Comparison of ENCODE assay signal across 18 mouse cellular contexts in the genomic region with DNA sequence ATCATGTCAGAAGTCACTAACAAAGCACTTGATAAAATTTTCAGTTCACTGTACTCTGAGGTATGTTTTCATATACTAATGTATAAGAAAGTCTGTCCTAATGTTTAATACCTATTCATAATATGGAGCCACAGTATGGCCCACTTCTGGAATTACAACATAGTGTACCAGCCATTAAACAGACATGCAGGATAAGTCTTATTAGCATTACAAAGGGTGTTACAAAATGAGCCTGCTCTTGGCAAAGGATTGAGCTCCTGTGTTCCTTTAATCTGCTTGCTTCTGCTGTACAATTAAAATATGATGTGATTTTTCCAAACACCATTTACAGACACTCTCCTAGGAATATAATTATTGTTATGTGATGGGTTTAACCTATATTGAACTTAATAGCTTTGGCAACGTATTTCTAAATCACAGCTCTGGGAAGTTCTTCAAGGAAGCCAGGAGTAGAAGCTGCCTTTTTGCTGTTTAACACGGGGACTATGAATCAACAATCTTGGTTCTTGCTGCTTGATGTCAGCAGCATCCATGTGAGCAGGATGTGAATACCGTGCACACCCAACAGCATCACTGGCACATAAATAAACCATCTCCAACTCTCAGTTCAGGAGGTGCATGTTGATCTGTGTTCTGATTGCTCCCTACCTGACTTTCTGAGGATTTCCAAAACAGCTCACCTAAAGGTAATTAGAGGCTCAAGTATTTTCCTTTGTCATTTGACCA.
DNase-seq lines count a peak whose midpoint lies in the region; ATAC-seq and TF ChIP-seq lines count a peak whose summit lies in the region.
"Had no signal": no experiment of that assay in that cellular context is flagged by ENCODE, and none has a peak within 500 bp of the region (broad histone marks: within the 10 kb centered on the region; RNA-seq: fewer than 3 reads in every experiment).

No protein-coding gene starts in this region.

- no peak for ATAC-seq in hindbrain, postnatal 0 days
- ATAC-seq in hindbrain, embryonic 11.5 days (ENCODE audit: low FRiP score) = no peak
- ATAC-seq in forebrain, postnatal 0 days = peak; percentile 54; the same call in 1 of the 2 replicates
- ATAC-seq in midbrain, postnatal 0 days (ENCODE audit: low FRiP score) = no peak
- ATAC-seq in erythroid progenitor cell, adult 5-6 weeks (replicated peaks; ENCODE audit: low FRiP score, poor library complexity, severe bottlenecking) = no peak
- ATAC-seq: intestine, embryonic 15.5 days had no signal

- TF ChIP-seq POLR2A in brain, embryonic 14.5 days (IDR thresholded peaks at IDR 0.05; ENCODE audit: borderline replicate concordance, extremely low read depth, insufficient read depth, insufficient read length, poor library complexity, severe bottlenecking) = no peak

- no peak overlapping the region for H3K9ac ChIP-seq in hindbrain, postnatal 0 days (replicated peaks; ENCODE audit: low read length)
- no peak overlapping the region for H3K9ac ChIP-seq in hindbrain, embryonic 11.5 days (ENCODE audit: low read depth, low read length)
- no peak overlapping the region for H3K9ac ChIP-seq in forebrain, postnatal 0 days
- no peak overlapping the region for H3K9ac ChIP-seq in midbrain, postnatal 0 days (replicated peaks; ENCODE audit: low read length, poor library complexity, severe bottlenecking)
- H3K9ac ChIP-seq: embryonic facial prominence, embryonic 15.5 days; hindbrain, embryonic 15.5 days; intestine, embryonic 15.5 days had no signal

- H3K27ac ChIP-seq in hindbrain, postnatal 0 days = no peak overlapping the region
- no peak overlapping the region for H3K27ac ChIP-seq in hindbrain, embryonic 11.5 days (ENCODE audit: low read depth, low read length)
- peak overlapping the region; percentile 16; the same call in 1 of the 2 replicates for H3K27ac ChIP-seq in forebrain, postnatal 0 days (ENCODE audit: low read depth, low read length)
- peak overlapping the region; percentile 27; the same call in 1 of the 2 replicates for H3K27ac ChIP-seq in midbrain, postnatal 0 days (ENCODE audit: low read depth, low read length)
- H3K27ac ChIP-seq: embryonic facial prominence, embryonic 15.5 days; intestine, embryonic 15.5 days had no signal

- no peaks in the 10 kb centered on the region for H3K4me1 ChIP-seq in hindbrain, postnatal 0 days (ENCODE audit: insufficient read depth, low read length)
- H3K4me1 ChIP-seq in hindbrain, embryonic 11.5 days (replicated peaks; ENCODE audit: control insufficient read depth, insufficient read depth, low read length) = no peaks in the 10 kb centered on the region
- H3K4me1 ChIP-seq in forebrain, postnatal 0 days (ENCODE audit: insufficient read depth) = 0 out of 2 replicates have a peak, but pooled peaks cover 3% of the 10 kb centered on the region
- H3K4me1 ChIP-seq in midbrain, postnatal 0 days (ENCODE audit: insufficient read depth, low read length) = no peaks in the 10 kb centered on the region
- H3K4me1 ChIP-seq: embryonic facial prominence, embryonic 15.5 days; hindbrain, embryonic 15.5 days; intestine, embryonic 15.5 days had no signal

- no peaks in the 10 kb centered on the region for H3K36me3 ChIP-seq in hindbrain, postnatal 0 days (ENCODE audit: insufficient read depth, low read length)
- H3K36me3 ChIP-seq in hindbrain, embryonic 11.5 days (ENCODE audit: control insufficient read depth, insufficient read depth, low read length) = no peaks in the 10 kb centered on the region
- no peaks in the 10 kb centered on the region for H3K36me3 ChIP-seq in forebrain, postnatal 0 days (ENCODE audit: insufficient read depth)
- H3K36me3 ChIP-seq in midbrain, postnatal 0 days (ENCODE audit: insufficient read depth, low read length) = no peaks in the 10 kb centered on the region
- H3K36me3 ChIP-seq: embryonic facial prominence, embryonic 15.5 days; G1E; hindbrain, embryonic 15.5 days; intestine, embryonic 15.5 days had no signal

- 26% methylated on average over 3 of the region's 3 CpGs for WGBS in hindbrain, postnatal 0 days
- 81% methylated on average over 3 of the region's 3 CpGs for WGBS in hindbrain, embryonic 11.5 days
- 9% methylated on average over 3 of the region's 3 CpGs for WGBS in forebrain, postnatal 0 days
- 12% methylated on average over 3 of the region's 3 CpGs for WGBS in midbrain, postnatal 0 days

- TF ChIP-seq CTCF in hindbrain, postnatal 0 days (IDR thresholded peaks at IDR 0.05; ENCODE audit: low read depth) = no peak
- TF ChIP-seq CTCF in brain, embryonic 14.5 days (IDR thresholded peaks at IDR 0.05; ENCODE audit: borderline replicate concordance, extremely low read depth, insufficient read depth, insufficient read length) = no peak
- TF ChIP-seq CTCF in forebrain, postnatal 0 days (IDR thresholded peaks at IDR 0.05; ENCODE audit: low read depth) = no peak
- no peak for TF ChIP-seq CTCF in midbrain, postnatal 0 days (IDR thresholded peaks at IDR 0.05)

- no peaks in the 10 kb centered on the region for H3K9me3 ChIP-seq in hindbrain, postnatal 0 days (ENCODE audit: low read length)
- no peaks in the 10 kb centered on the region for H3K9me3 ChIP-seq in hindbrain, embryonic 11.5 days (ENCODE audit: control insufficient read depth, low read length)
- H3K9me3 ChIP-seq in forebrain, postnatal 0 days (ENCODE audit: low read length) = no peaks in the 10 kb centered on the region
- H3K9me3 ChIP-seq in midbrain, postnatal 0 days (ENCODE audit: low read length) = no peaks in the 10 kb centered on the region
- H3K9me3 ChIP-seq: embryonic facial prominence, embryonic 15.5 days; G1E; hindbrain, embryonic 15.5 days; intestine, embryonic 15.5 days had no signal

- no peak overlapping the region for H3K4me2 ChIP-seq in hindbrain, postnatal 0 days (ENCODE audit: low read depth, low read length)
- no peak overlapping the region for H3K4me2 ChIP-seq in hindbrain, embryonic 11.5 days (replicated peaks; ENCODE audit: low read depth, low read length)
- H3K4me2 ChIP-seq in forebrain, postnatal 0 days (ENCODE audit: low read depth) = no peak overlapping the region
- no peak overlapping the region for H3K4me2 ChIP-seq in midbrain, postnatal 0 days (ENCODE audit: low read depth, low read length, poor library complexity, severe bottlenecking)
- H3K4me2 ChIP-seq: embryonic facial prominence, embryonic 15.5 days; hindbrain, embryonic 15.5 days; intestine, embryonic 15.5 days had no signal

- H3K27me3 ChIP-seq in hindbrain, postnatal 0 days (ENCODE audit: insufficient read depth, low read length) = no peaks in the 10 kb centered on the region
- no peaks in the 10 kb centered on the region for H3K27me3 ChIP-seq in hindbrain, embryonic 11.5 days (ENCODE audit: control insufficient read depth, insufficient read depth, low read length)
- no peaks in the 10 kb centered on the region for H3K27me3 ChIP-seq in forebrain, postnatal 0 days (ENCODE audit: insufficient read depth, low read length)
- H3K27me3 ChIP-seq in midbrain, postnatal 0 days (ENCODE audit: insufficient read depth, low read length) = no peaks in the 10 kb centered on the region
- H3K27me3 ChIP-seq: embryonic facial prominence, embryonic 15.5 days; hindbrain, embryonic 15.5 days; intestine, embryonic 15.5 days had no signal

- no peak overlapping the region for H3K4me3 ChIP-seq in hindbrain, postnatal 0 days (ENCODE audit: low read length)
- no peak overlapping the region for H3K4me3 ChIP-seq in hindbrain, embryonic 11.5 days (ENCODE audit: low read depth, low read length)
- no peak overlapping the region for H3K4me3 ChIP-seq in forebrain, postnatal 0 days (ENCODE audit: low read depth, low read length)
- no peak overlapping the region for H3K4me3 ChIP-seq in midbrain, postnatal 0 days (ENCODE audit: low read depth, low read length)
- H3K4me3 ChIP-seq: embryonic facial prominence, embryonic 15.5 days; hindbrain, embryonic 15.5 days; intestine, embryonic 15.5 days had no signal

- peak; percentile 21 for DNase-seq in hindbrain, postnatal 0 days (ENCODE audit: low spot score)
- DNase-seq in hindbrain, embryonic 11.5 days (ENCODE audit: low spot score) = no peak
- DNase-seq in brain, embryonic 14.5 days (ENCODE audit: low read depth) = peak; percentile 85
- peak; percentile 17 for DNase-seq in forebrain, postnatal 0 days
- DNase-seq in midbrain, postnatal 0 days (ENCODE audit: low spot score) = peak; percentile 34
- no peak for DNase-seq in gastrocnemius, postnatal 36 days
- DNase-seq: adrenal gland, adult 8-10 months; B cell, adult 2 months; cerebellum, adult 9-10 months; kidney, adult 8-10 months; kidney, postnatal 10 days; layer of hippocampus, postnatal 36 days; right cerebral cortex, postnatal 14 days had no signal

- intact Hi-C loops in gastrocnemius, postnatal 36 days (cut with DNase I) = no loop called here

Comparison
In these comparisons a context has a peak if more than half of its experiments do, and no peak if none do; other contexts are left out.
1. DNase-seq: peak in hindbrain, postnatal 0 days (single experiment), brain, embryonic 14.5 days (single experiment), forebrain, postnatal 0 days (single experiment) and midbrain, postnatal 0 days (single experiment); none in hindbrain, embryonic 11.5 days (single experiment) and gastrocnemius, postnatal 36 days (0 of 2).
2. H3K27ac ChIP-seq: peak in forebrain, postnatal 0 days (single experiment) and midbrain, postnatal 0 days (single experiment); none in hindbrain, postnatal 0 days (single experiment) and hindbrain, embryonic 11.5 days (single experiment).